In genomic region chr16:84774761-84775231, GRCm38 (mm10) we compare ENCODE assay signal across 8 mouse cellular contexts. TPM values are rescaled to one million over a fixed set of nuclear protein-coding genes. Genes with fewer than 3 reads are reported as not detected.
A peak's percentile ranks its signal among the peaks of the same experiment; 100 is the strongest.
DNase-seq lines count a peak whose midpoint lies in the region; ATAC-seq lines count a peak whose summit lies in the region.

No protein-coding gene starts in this region.

- ATAC-seq in intestine, embryonic 14.5 days (replicated peaks; ENCODE audit: low FRiP score, low TSS enrichment, low read depth), result no peak
- ATAC-seq in stomach, embryonic 14.5 days (ENCODE audit: insufficient number of reproducible peaks, insufficient read depth, low FRiP score, low read depth), result no peak

- no peaks in the 10 kb centered on the region for H3K36me3 ChIP-seq in intestine, embryonic 14.5 days (ENCODE audit: control insufficient read depth, insufficient read depth, low read length)
- H3K36me3 ChIP-seq in stomach, embryonic 14.5 days (ENCODE audit: control insufficient read depth, insufficient read depth, low read length), result no peaks in the 10 kb centered on the region

- H3K4me2 ChIP-seq in intestine, embryonic 14.5 days (ENCODE audit: low read length), result peak overlapping the region; percentile 78
- peak overlapping the region; percentile 100 for H3K4me2 ChIP-seq in stomach, embryonic 14.5 days (replicated peaks; ENCODE audit: low read depth, low read length)

- H3K27me3 ChIP-seq in intestine, embryonic 14.5 days (replicated peaks; ENCODE audit: control insufficient read depth, insufficient read depth, low read length), result peaks cover 19% of the 10 kb centered on the region
- no peaks in the 10 kb centered on the region for H3K27me3 ChIP-seq in stomach, embryonic 14.5 days (ENCODE audit: control insufficient read depth, insufficient read depth, low read length)

- 0 out of 2 replicates have a peak, but pooled peaks cover 6% of the 10 kb centered on the region for H3K4me1 ChIP-seq in intestine, embryonic 14.5 days (replicated peaks; ENCODE audit: control insufficient read depth, insufficient read depth, low read length)
- H3K4me1 ChIP-seq in stomach, embryonic 14.5 days (ENCODE audit: control insufficient read depth, insufficient read depth, low read length), result no peaks in the 10 kb centered on the region

- H3K27ac ChIP-seq in intestine, embryonic 14.5 days (ENCODE audit: low read depth), result no peak overlapping the region
- no peak overlapping the region for H3K27ac ChIP-seq in stomach, embryonic 14.5 days (ENCODE audit: low read length)

- no peaks in the 10 kb centered on the region for H3K9me3 ChIP-seq in intestine, embryonic 14.5 days (ENCODE audit: control insufficient read depth, low read length)
- peaks cover 6% of the 10 kb centered on the region; the same call in 1 of the 2 replicates for H3K9me3 ChIP-seq in stomach, embryonic 14.5 days (ENCODE audit: control insufficient read depth, low read depth, low read length)

- peak overlapping the region; percentile 28 for H3K9ac ChIP-seq in intestine, embryonic 14.5 days (ENCODE audit: low read length)
- peak overlapping the region; percentile 40; the same call in 1 of the 2 replicates for H3K9ac ChIP-seq in stomach, embryonic 14.5 days (replicated peaks; ENCODE audit: low read depth, low read length)

- WGBS in intestine, embryonic 14.5 days, result 2% methylated on average over 23 of the region's 23 CpGs
- WGBS in stomach, embryonic 14.5 days, result under 1% methylated on average over 23 of the region's 23 CpGs

- intact Hi-C loops in gastrocnemius, postnatal 14 days (cut with DNase I; ENCODE audit: low total_unique reads), result loop anchor here (5.0 kb wide), 2 partner anchors 37 to 43 kb away; partner anchors contain the start of gene Mrpl39
- intact Hi-C loops in left cerebral cortex, postnatal 25 days (cut with DNase I), result loop anchor here (1.0 to 5.0 kb wide), 2 partner anchors 39 to 43 kb away; partner anchors contain the start of gene Mrpl39

- DNase-seq in ZHBTc4 (ENCODE audit: low read depth, low spot score), result peak; percentile 17
- peak; percentile 12 to 16 for DNase-seq in cerebellum, postnatal 36 days
- DNase-seq in gastrocnemius, postnatal 14 days, result peak; percentile 44
- peak; percentile 81 for DNase-seq in intestine, embryonic 14.5 days (ENCODE audit: low spot score)
- DNase-seq in left cerebral cortex, postnatal 25 days (ENCODE audit: low spot score in 2 of 2), result peak; percentile 69 to 89
- peak; percentile 74 for DNase-seq in mesoderm, embryonic 11.5 days (ENCODE audit: low read depth, low spot score)
- no peak for DNase-seq in urinary bladder, postnatal 25 days (ENCODE audit: low spot score)

- H3K4me3 ChIP-seq in intestine, embryonic 14.5 days (ENCODE audit: low read depth, low read length), result peak overlapping the region; percentile 62
- H3K4me3 ChIP-seq in stomach, embryonic 14.5 days (ENCODE audit: low read depth, low read length), result peak overlapping the region; percentile 62

RNA-seq across cellular contexts. Expression of gene Jam2, which starts 0.9 kb away (rescaled TPM):
- total RNA-seq in gastrocnemius, postnatal 14 days (2021), result 10 to 100 TPM; 19.4 to 24.7 TPM
- 5.5 TPM in 2 replicates for polyA plus RNA-seq in intestine, embryonic 14.5 days (2014; fragmentation: Nextera tagmentation; extraction: Ambion mirVana)
- total RNA-seq in left cerebral cortex, postnatal 25 days (2021), result 10 to 100 TPM; 24.6 to 25.5 TPM
- polyA plus RNA-seq in stomach, embryonic 14.5 days (2014; fragmentation: Nextera tagmentation; extraction: Ambion mirVana), result 5.2 and 6.1 TPM in 2 replicates

RNA-seq across cellular contexts. Expression of gene Mrpl39, which starts 39.3 kb away (rescaled TPM):
- total RNA-seq in gastrocnemius, postnatal 14 days (2021), result 10 to 100 TPM; 18.4 to 20.8 TPM
- 44.7 and 45.6 TPM in 2 replicates for polyA plus RNA-seq in intestine, embryonic 14.5 days (2014; fragmentation: Nextera tagmentation; extraction: Ambion mirVana)
- 10 to 100 TPM; 19.5 to 19.6 TPM for total RNA-seq in left cerebral cortex, postnatal 25 days (2021)
- polyA plus RNA-seq in stomach, embryonic 14.5 days (2014; fragmentation: Nextera tagmentation; extraction: Ambion mirVana), result 45.9 and 47.4 TPM in 2 replicates

RNA-seq across cellular contexts. Expression of gene Gabpa, which starts 59.9 kb away (rescaled TPM):
- 10 to 100 TPM; 25.5 to 26.7 TPM for total RNA-seq in gastrocnemius, postnatal 14 days (2021)
- polyA plus RNA-seq in intestine, embryonic 14.5 days (2014; fragmentation: Nextera tagmentation; extraction: Ambion mirVana), result 31.9 and 38.5 TPM in 2 replicates
- total RNA-seq in left cerebral cortex, postnatal 25 days (2021), result 10 to 100 TPM; 19.8 to 24.7 TPM
- polyA plus RNA-seq in stomach, embryonic 14.5 days (2014; fragmentation: Nextera tagmentation; extraction: Ambion mirVana), result 39.1 and 39.5 TPM in 2 replicates
